Mouse (Mus musculus) erythroblast, embryonic 14.5 days (primary cell): ENCODE data around the gene Rora.

Experiments used
- GATA1 ChIP-seq: IDR thresholded peaks from 2 replicates; pipeline ENCODE4 v1.6.1; 2012; ENCODE audit warnings: low read length, inconsistent platforms, mixed read lengths
- TAL1 ChIP-seq: IDR thresholded peaks from 3 replicates; pipeline ENCODE4 v1.6.1; 2012; ENCODE audit warnings: low read length, inconsistent platforms, mixed read lengths

GRCm38 (mm10) chr9:68655018-68656005, 1.7 kb downstream of the Rora start:
- TF ChIP-seq GATA1: no peak
- TF ChIP-seq TAL1: no peak
